ENCODE assay signal across 18 mouse cellular contexts in the genomic region with DNA sequence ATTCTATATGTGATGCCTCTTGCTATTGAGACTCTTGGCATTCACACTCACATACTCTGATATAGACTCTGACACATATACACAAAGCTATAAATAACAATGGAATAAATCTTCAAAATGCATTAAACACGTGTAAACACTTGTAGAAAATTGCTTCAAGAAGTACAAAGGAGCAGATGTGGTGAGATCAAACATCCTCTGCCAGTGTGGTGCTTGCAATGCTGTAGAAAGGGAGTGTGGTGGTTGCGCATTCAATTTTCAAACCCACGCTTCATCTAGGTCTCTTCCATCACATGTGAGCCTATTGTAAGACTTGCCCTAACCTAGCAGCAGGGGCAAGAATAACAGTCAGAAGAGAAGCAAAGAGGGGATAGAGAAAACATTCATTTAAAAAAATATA. TPM values are rescaled to one million over a fixed set of nuclear protein-coding genes. Genes with fewer than 3 reads are reported as not detected.
A peak's percentile ranks its signal among the peaks of the same experiment; 100 is the strongest.
DNase-seq lines count a peak whose midpoint lies in the region; ATAC-seq and TF ChIP-seq lines count a peak whose summit lies in the region.
"Had no signal": no experiment of that assay in that cellular context is flagged by ENCODE, and none has a peak within 500 bp of the region (broad histone marks: within the 10 kb centered on the region; RNA-seq: fewer than 3 reads in every experiment).

No protein-coding gene starts in this region.

- ATAC-seq in CD4-positive, CD25-positive, alpha-beta regulatory T cell, adult 4 months: no peak
- ATAC-seq: forebrain, embryonic 13.5 days; forebrain, embryonic 16.5 days had no signal

- intact Hi-C loops in gastrocnemius, adult 2 months (cut with DNase I): no loop called here

- H3K4me3 ChIP-seq in gastrocnemius, adult 2 months: no peak overlapping the region
- H3K4me3 ChIP-seq: forebrain, embryonic 10.5 days; forebrain, embryonic 13.5 days; heart, adult 2 months; hindbrain, embryonic 12.5 days; hindbrain, embryonic 15.5 days had no signal

- no peak overlapping the region for H3K27ac ChIP-seq in gastrocnemius, adult 2 months
- H3K27ac ChIP-seq: forebrain, embryonic 10.5 days; forebrain, embryonic 13.5 days; heart, adult 2 months; hindbrain, embryonic 12.5 days; hindbrain, embryonic 15.5 days had no signal

- peak; percentile 14 for DNase-seq in CD4-positive, CD25-positive, alpha-beta regulatory T cell, adult 2 months (ENCODE audit: low read depth, low spot score)
- DNase-seq in thymus, postnatal 0 days (ENCODE audit: low spot score): peak; percentile 73
- DNase-seq in thymus, postnatal 4 days: no peak
- peak; percentile 16 for DNase-seq in thymus, postnatal 25 days
- DNase-seq in gastrocnemius, adult 2 months: no peak
- DNase-seq: adrenal gland, postnatal 10 days; adrenal gland, postnatal 36 days; cerebellum, adult 18-20 months; cerebellum, adult 9-10 months; cerebellum, postnatal 14 days; gastrocnemius, postnatal 14 days; heart, adult 2 months had no signal

- no peak for TF ChIP-seq CTCF in gastrocnemius, adult 2 months (IDR thresholded peaks at IDR 0.05)

RNA-seq across cellular contexts. Expression of a gene that starts 18.7 kb away (rescaled TPM):
- polyA plus RNA-seq in CD4-positive, CD25-positive, alpha-beta regulatory T cell, adult 4 months (2017; shearing (Covaris generic)): 100 to 1,000 TPM in 1 of 2 experiments, 10 to 100 TPM in 1; 99.1 to 129 TPM
- polyA plus RNA-seq in thymus, postnatal 0 days (2015; fragmentation: Nextera tagmentation; extraction: Ambion mirVana): 47.3 and 51.9 TPM in 2 replicates
- total RNA-seq in gastrocnemius, adult 2 months (2021): 10 to 100 TPM; 16.3 to 24.0 TPM

Comparison
In these comparisons a context has a peak if more than half of its experiments do, and no peak if none do; other contexts are left out.
1. DNase-seq: peak in CD4-positive, CD25-positive, alpha-beta regulatory T cell, adult 2 months (single experiment), thymus, postnatal 0 days (single experiment) and thymus, postnatal 25 days (single experiment); none in thymus, postnatal 4 days (single experiment) and gastrocnemius, adult 2 months (single experiment).